In genomic region chr4:103929631-103930030, GRCm38 (mm10) we compare ENCODE assay signal across 27 mouse cellular contexts.
DNase-seq lines count a peak whose midpoint lies in the region; ATAC-seq and TF ChIP-seq lines count a peak whose summit lies in the region.
"Had no signal": no experiment of that assay in that cellular context is flagged by ENCODE, and none has a peak within 500 bp of the region (broad histone marks: within the 10 kb centered on the region; RNA-seq: fewer than 3 reads in every experiment).

No protein-coding gene starts in this region.

- no peak overlapping the region for H3K9ac ChIP-seq in forebrain, embryonic 11.5 days (ENCODE audit: low read length)
- H3K9ac ChIP-seq in forebrain, embryonic 16.5 days (replicated peaks; ENCODE audit: low read depth, low read length): no peak overlapping the region
- H3K9ac ChIP-seq: embryonic facial prominence, embryonic 12.5 days; heart, embryonic 15.5 days; midbrain, embryonic 15.5 days; neural tube, embryonic 12.5 days had no signal

- peak overlapping the region; percentile 25; the same call in 1 of the 2 replicates for H3K27ac ChIP-seq in forebrain, embryonic 11.5 days (ENCODE audit: low read depth, low read length)
- H3K27ac ChIP-seq in forebrain, embryonic 16.5 days (ENCODE audit: low read length): no peak overlapping the region
- H3K27ac ChIP-seq: embryonic facial prominence, embryonic 12.5 days; gastrocnemius, adult 2 months; heart, embryonic 15.5 days; kidney, postnatal 0 days; macrophage; midbrain, embryonic 15.5 days; neural tube, embryonic 12.5 days had no signal

- H3K4me2 ChIP-seq in forebrain, embryonic 11.5 days (ENCODE audit: low read depth, low read length, severe bottlenecking): no peak overlapping the region
- H3K4me2 ChIP-seq in forebrain, embryonic 16.5 days (ENCODE audit: low read length): no peak overlapping the region
- H3K4me2 ChIP-seq: embryonic facial prominence, embryonic 12.5 days; heart, embryonic 15.5 days; midbrain, embryonic 15.5 days; neural tube, embryonic 12.5 days had no signal

- H3K9me3 ChIP-seq in forebrain, embryonic 11.5 days (ENCODE audit: control insufficient read depth, low read length): no peaks in the 10 kb centered on the region
- no peaks in the 10 kb centered on the region for H3K9me3 ChIP-seq in forebrain, embryonic 16.5 days (ENCODE audit: control insufficient read depth, low read length)
- H3K9me3 ChIP-seq: embryonic facial prominence, embryonic 12.5 days; heart, embryonic 15.5 days; midbrain, embryonic 15.5 days; neural tube, embryonic 12.5 days had no signal

- no peak overlapping the region for H3K4me3 ChIP-seq in forebrain, embryonic 11.5 days (ENCODE audit: low read depth, low read length)
- no peak overlapping the region for H3K4me3 ChIP-seq in forebrain, embryonic 16.5 days (replicated peaks; ENCODE audit: low read length)
- H3K4me3 ChIP-seq: embryonic facial prominence, embryonic 12.5 days; erythroblast, embryonic 14.5 days; gastrocnemius, adult 2 months; heart, embryonic 15.5 days; midbrain, embryonic 15.5 days; neural tube, embryonic 12.5 days had no signal

- no peak for DNase-seq in forebrain, embryonic 11.5 days (ENCODE audit: low spot score)
- peak; percentile 31 for DNase-seq in Muller cell, postnatal 12 days (ENCODE audit: inconsistent ontology term)
- peak; percentile 60 for DNase-seq in brain, embryonic 14.5 days (ENCODE audit: low read depth)
- peak; percentile 26 to 40 for DNase-seq in layer of hippocampus, adult 8-10 months (ENCODE audit: low spot score in 2 of 2)
- no peak for DNase-seq in urinary bladder, postnatal 25 days (ENCODE audit: low spot score)
- DNase-seq in right cerebral cortex, postnatal 4 days: no peak
- DNase-seq in ovary, adult 18-20 months (ENCODE audit: low spot score): no peak
- DNase-seq: adrenal gland, adult 8-10 months; B cell, adult 2 months; cerebellum, adult 8-10 months; cerebellum, postnatal 36 days; gastrocnemius, adult 2 months; heart, postnatal 36 days; kidney, adult 18-20 months; right cerebral cortex, adult 18-20 months; thymus, adult 2 months had no signal

- no peaks in the 10 kb centered on the region for H3K27me3 ChIP-seq in forebrain, embryonic 11.5 days (ENCODE audit: control insufficient read depth, insufficient read depth, low read length)
- no peaks in the 10 kb centered on the region for H3K27me3 ChIP-seq in forebrain, embryonic 16.5 days (replicated peaks; ENCODE audit: control insufficient read depth, insufficient read depth, low read length)
- H3K27me3 ChIP-seq: CH12.LX; embryonic facial prominence, embryonic 12.5 days; heart, embryonic 15.5 days; midbrain, embryonic 15.5 days; neural tube, embryonic 12.5 days had no signal

- peaks cover 14% of the 10 kb centered on the region; the same call in 1 of the 2 replicates for H3K4me1 ChIP-seq in forebrain, embryonic 11.5 days (replicated peaks; ENCODE audit: control insufficient read depth, insufficient read depth, low read length)
- H3K4me1 ChIP-seq in forebrain, embryonic 16.5 days (replicated peaks; ENCODE audit: control insufficient read depth, insufficient read depth, low read length): peaks cover 4% of the 10 kb centered on the region; the same call in 1 of the 2 replicates
- H3K4me1 ChIP-seq: embryonic facial prominence, embryonic 12.5 days; heart, embryonic 15.5 days; midbrain, embryonic 15.5 days; neural tube, embryonic 12.5 days had no signal

- H3K36me3 ChIP-seq in forebrain, embryonic 11.5 days (ENCODE audit: control insufficient read depth, insufficient read depth, low read length): no peaks in the 10 kb centered on the region
- H3K36me3 ChIP-seq in forebrain, embryonic 16.5 days (ENCODE audit: control insufficient read depth, insufficient read depth): no peaks in the 10 kb centered on the region
- H3K36me3 ChIP-seq: embryonic facial prominence, embryonic 12.5 days; G1E; heart, embryonic 15.5 days; midbrain, embryonic 15.5 days; neural tube, embryonic 12.5 days had no signal

- TF ChIP-seq POLR2A in brain, embryonic 14.5 days (IDR thresholded peaks at IDR 0.05; ENCODE audit: borderline replicate concordance, extremely low read depth, insufficient read depth, insufficient read length, poor library complexity, severe bottlenecking): no peak

- TF ChIP-seq CTCF in brain, embryonic 14.5 days (IDR thresholded peaks at IDR 0.05; ENCODE audit: borderline replicate concordance, extremely low read depth, insufficient read depth, insufficient read length): no peak

- no peak for ATAC-seq in forebrain, embryonic 11.5 days (replicated peaks; ENCODE audit: low FRiP score)
- ATAC-seq in forebrain, embryonic 16.5 days: no peak
- ATAC-seq: lung, postnatal 0 days; midbrain, embryonic 15.5 days had no signal

Comparison
In these comparisons a context has a peak if more than half of its experiments do, and no peak if none do; other contexts are left out.
1. DNase-seq: peak in Muller cell, postnatal 12 days (single experiment), brain, embryonic 14.5 days (single experiment) and layer of hippocampus, adult 8-10 months (2 of 2); none in forebrain, embryonic 11.5 days (single experiment), urinary bladder, postnatal 25 days (single experiment), right cerebral cortex, postnatal 4 days (single experiment) and ovary, adult 18-20 months (single experiment).